Mouse (Mus musculus): ENCODE measurements around the gene Cpne4.

- TF ChIP-seq POLR2A (IDR thresholded peaks at IDR 0.05; ENCODE audit: control insufficient read depth in 1 of 2, insufficient read depth in 1 of 2, low read depth in 1 of 2, low read length in 2 of 2, poor library complexity in 1 of 2) (no peak), USF2 (IDR thresholded peaks at IDR 0.05; ENCODE audit: borderline replicate concordance in 1 of 2, insufficient read depth in 1 of 2, low read depth in 1 of 2, low read length in 2 of 2) (no peak), ZC3H11A (IDR thresholded peaks at IDR 0.05; ENCODE audit: low read depth, low read length) (no peak), CTCF (IDR thresholded peaks at IDR 0.05 in 2 of 3, conservative IDR thresholded peaks at IDR 0.05 in 1 of 3; ENCODE audit: control insufficient read depth in 1 of 3, insufficient read depth in 1 of 3, low read depth in 2 of 3, low read length in 3 of 3, poor library complexity in 1 of 3, severe bottlenecking in 1 of 3) (no peak), JUND (IDR thresholded peaks at IDR 0.05; ENCODE audit: low read depth, low read length) (no peak), TCF12 (IDR thresholded peaks at IDR 0.05; ENCODE audit: low read depth, low read length) (no peak), SMC3 (IDR thresholded peaks at IDR 0.05; ENCODE audit: low read depth, low read length) (no peak), KAT2A (conservative IDR thresholded peaks at IDR 0.05; ENCODE audit: low read depth, low read length) (no peak), EP300 (IDR thresholded peaks at IDR 0.05; ENCODE audit: low read depth in 1 of 2, low read length in 2 of 2) (no peak)
These were observed 281.6 kb downstream of the Cpne4 start for GRCm38 (mm10) chr9:104828646-104829045.

All from MEL (cell line).